Mouse (Mus musculus): ENCODE results near the gene Ssr1.

DNA sequence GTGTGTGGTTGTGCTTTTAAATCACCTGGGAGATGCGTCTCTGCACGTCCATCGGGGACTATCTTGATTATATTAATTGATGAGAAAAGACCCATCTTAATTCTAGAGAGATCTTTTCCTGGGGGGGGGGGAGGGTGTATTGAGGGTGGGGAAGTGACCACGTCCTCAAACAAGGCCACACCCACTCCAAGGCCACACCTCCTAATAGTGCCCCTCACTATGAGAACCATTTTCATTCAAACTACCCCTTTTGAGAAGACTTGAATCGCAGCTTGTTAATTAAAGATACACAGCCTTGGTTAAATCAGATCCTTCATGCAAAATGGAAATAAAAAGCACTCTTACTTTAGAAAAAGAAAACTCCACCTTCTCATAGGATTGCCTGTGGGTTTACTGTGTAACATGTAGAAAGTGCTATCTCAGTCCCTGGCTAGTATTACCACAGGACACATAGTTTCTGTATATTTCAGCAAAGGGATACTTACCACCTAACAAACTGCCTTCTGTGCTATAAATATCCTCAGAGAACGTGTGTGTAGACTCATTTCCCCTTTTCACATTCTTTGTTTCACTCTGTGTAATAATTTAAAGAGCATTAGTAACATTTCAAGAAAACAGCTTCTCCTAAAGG lies 33.7 kb upstream of the Ssr1 start:
- TF ChIP-seq CTCF (IDR thresholded peaks at IDR 0.05; ENCODE audit: low read depth) = no peak
- TF ChIP-seq EP300 (optimal IDR thresholded peaks at IDR 0.05) = no peak
